Mouse (Mus musculus): Measurements from ENCODE around the gene Ccnb1. TPM values are rescaled to one million over a fixed set of nuclear protein-coding genes. Genes with fewer than 3 reads are reported as not detected.
A peak's percentile ranks its signal among the peaks of the same experiment; 100 is the strongest.

Ccnb1 gene
- polyA plus RNA-seq (2015; fragmentation: Nextera tagmentation; extraction: Ambion mirVana), result 163 and 171 TPM in 2 replicates

- ATAC-seq (ENCODE audit: insufficient number of reproducible peaks, low FRiP score, low TSS enrichment, low read depth), result peak; percentile 97
- under 1% methylated on average over 35 of the region's 35 CpGs for WGBS
- Histone ChIP-seq H3K4me1 (peaks cover 16% of the 10 kb centered on the region), H3K9ac (peak within 1 kb of the TSS; percentile 72), H3K4me2 (peak within 1 kb of the TSS; percentile 91), H3K4me3 (peak within 1 kb of the TSS; percentile 73), H3K27ac (peak within 1 kb of the TSS; percentile 50; the same call in 1 of the 2 replicates), H3K9me3 (no peaks in the 10 kb centered on the region), H3K36me3 (peaks cover 7% of the 10 kb centered on the region; the same call in 1 of the 2 replicates), H3K27me3 (no peaks in the 10 kb centered on the region)
Observed at GRCm38 (mm10) chr13:100786414-100786867, at the start of gene Ccnb1. Gene Ccnb1 (minus strand): TSS chr13:100786570.

- ATAC-seq (ENCODE audit: insufficient number of reproducible peaks, low FRiP score, low TSS enrichment, low read depth), result no peak
- Histone ChIP-seq H3K27ac (no peak overlapping the region), H3K4me3 (no peak overlapping the region), H3K27me3 (no peaks in the 10 kb centered on the region), H3K9me3 (no peaks in the 10 kb centered on the region), H3K4me2 (no peak overlapping the region), H3K9ac (no peak overlapping the region), H3K4me1 (peaks cover 17% of the 10 kb centered on the region), H3K36me3 (no peaks in the 10 kb centered on the region)
Observed at GRCm38 (mm10) chr13:100834777-100835176, 48.4 kb upstream of the Ccnb1 start.

GRCm38 (mm10) chr13:100833640-100834002 is 47.3 kb upstream of the Ccnb1 start:
- H3K36me3 ChIP-seq, result no peaks in the 10 kb centered on the region
- H3K9me3 ChIP-seq, result no peaks in the 10 kb centered on the region
- H3K4me3 ChIP-seq, result peak overlapping the region; percentile 81
- WGBS, result 56% methylated on average over 6 of the region's 6 CpGs
- peak overlapping the region; percentile 34 for H3K4me2 ChIP-seq
- no peak overlapping the region for H3K9ac ChIP-seq
- peaks cover 17% of the 10 kb centered on the region for H3K4me1 ChIP-seq
- ATAC-seq (ENCODE audit: insufficient number of reproducible peaks, low FRiP score, low TSS enrichment, low read depth), result no peak; the same call in 1 of the 2 replicates
- no peaks in the 10 kb centered on the region for H3K27me3 ChIP-seq
- no peak overlapping the region for H3K27ac ChIP-seq

GRCm38 (mm10) chr13:100832741-100833639 is 46.6 kb upstream of the Ccnb1 start, which contains the start of gene Slc30a5:
Gene Slc30a5 (minus strand): TSS chr13:100833427.
- Histone ChIP-seq H3K27me3 (no peaks in the 10 kb centered on the region), H3K4me2 (peak within 1 kb of the TSS; percentile 55), H3K9me3 (no peaks in the 10 kb centered on the region), H3K36me3 (peaks cover 3% of the 10 kb centered on the region; the same call in 1 of the 2 replicates), H3K4me1 (peaks cover 17% of the 10 kb centered on the region), H3K27ac (peak within 1 kb of the TSS; percentile 92), H3K9ac (peak within 1 kb of the TSS; percentile 92), H3K4me3 (peak within 1 kb of the TSS; percentile 81)
- WGBS, result under 1% methylated on average over 80 of the region's 94 CpGs
- peak; percentile 94 for ATAC-seq (ENCODE audit: insufficient number of reproducible peaks, low FRiP score, low TSS enrichment, low read depth)

GRCm38 (mm10) chr13:100832188-100832587 is 45.8 kb upstream of the Ccnb1 start:
- peak overlapping the region; percentile 92 for H3K27ac ChIP-seq
- H3K36me3 ChIP-seq, result peaks cover 9% of the 10 kb centered on the region
- 2% methylated on average over 8 of the region's 8 CpGs for WGBS
- no peaks in the 10 kb centered on the region for H3K9me3 ChIP-seq
- peaks cover 17% of the 10 kb centered on the region for H3K4me1 ChIP-seq
- no peak for ATAC-seq (ENCODE audit: insufficient number of reproducible peaks, low FRiP score, low TSS enrichment, low read depth)
- peak overlapping the region; percentile 92 for H3K9ac ChIP-seq
- no peaks in the 10 kb centered on the region for H3K27me3 ChIP-seq
- peak overlapping the region; percentile 55 for H3K4me2 ChIP-seq
- H3K4me3 ChIP-seq, result peak overlapping the region; percentile 81

GRCm38 (mm10) chr13:100831123-100831522 is 44.8 kb upstream of the Ccnb1 start:
- Histone ChIP-seq H3K36me3 (peaks cover 17% of the 10 kb centered on the region), H3K9ac (no peak overlapping the region), H3K4me3 (no peak overlapping the region), H3K27me3 (no peaks in the 10 kb centered on the region), H3K27ac (peak overlapping the region; percentile 47; the same call in 1 of the 2 replicates), H3K4me1 (peaks cover 17% of the 10 kb centered on the region), H3K4me2 (peak overlapping the region; percentile 55; the same call in 1 of the 2 replicates), H3K9me3 (no peaks in the 10 kb centered on the region)
- ATAC-seq (ENCODE audit: insufficient number of reproducible peaks, low FRiP score, low TSS enrichment, low read depth), result no peak
- 82% methylated on average over 6 of the region's 6 CpGs for WGBS

GRCm38 (mm10) chr13:100825627-100826410 is 39.4 kb upstream of the Ccnb1 start:
- Histone ChIP-seq H3K4me1 (peaks cover 4% of the 10 kb centered on the region; the same call in 1 of the 2 replicates), H3K36me3 (peaks cover 62% of the 10 kb centered on the region), H3K27me3 (no peaks in the 10 kb centered on the region), H3K9me3 (no peaks in the 10 kb centered on the region), H3K9ac (no peak overlapping the region), H3K4me3 (no peak overlapping the region), H3K4me2 (no peak overlapping the region), H3K27ac (no peak overlapping the region)
- ATAC-seq (ENCODE audit: insufficient number of reproducible peaks, low FRiP score, low TSS enrichment, low read depth), result no peak
- 88% methylated on average over 9 of the region's 9 CpGs for WGBS

GRCm38 (mm10) chr13:100824916-100825315 is 38.5 kb upstream of the Ccnb1 start:
- no peaks in the 10 kb centered on the region for H3K9me3 ChIP-seq
- H3K27ac ChIP-seq, result no peak overlapping the region
- H3K4me3 ChIP-seq, result no peak overlapping the region
- H3K9ac ChIP-seq, result no peak overlapping the region
- H3K27me3 ChIP-seq, result no peaks in the 10 kb centered on the region
- H3K4me1 ChIP-seq, result no peaks in the 10 kb centered on the region
- peaks cover 69% of the 10 kb centered on the region for H3K36me3 ChIP-seq
- WGBS, result 83% methylated on average over 3 of the region's 3 CpGs
- no peak overlapping the region for H3K4me2 ChIP-seq
- no peak for ATAC-seq (ENCODE audit: insufficient number of reproducible peaks, low FRiP score, low TSS enrichment, low read depth)

- no peak for ATAC-seq (ENCODE audit: insufficient number of reproducible peaks, low FRiP score, low TSS enrichment, low read depth)
- Histone ChIP-seq H3K36me3 (peaks cover 74% of the 10 kb centered on the region), H3K4me2 (no peak overlapping the region), H3K9ac (no peak overlapping the region), H3K9me3 (no peaks in the 10 kb centered on the region), H3K27me3 (no peaks in the 10 kb centered on the region), H3K4me3 (no peak overlapping the region), H3K4me1 (no peaks in the 10 kb centered on the region), H3K27ac (no peak overlapping the region)
- WGBS, result 83% methylated on average over 6 of the region's 6 CpGs
Observed at GRCm38 (mm10) chr13:100824306-100824705, 37.9 kb upstream of the Ccnb1 start.

- 90% methylated on average over 3 of the region's 3 CpGs for WGBS
- Histone ChIP-seq H3K9ac (no peak overlapping the region), H3K27me3 (no peaks in the 10 kb centered on the region), H3K4me3 (no peak overlapping the region), H3K27ac (no peak overlapping the region), H3K36me3 (peaks cover 77% of the 10 kb centered on the region), H3K4me1 (no peaks in the 10 kb centered on the region), H3K4me2 (no peak overlapping the region), H3K9me3 (no peaks in the 10 kb centered on the region)
- ATAC-seq (ENCODE audit: insufficient number of reproducible peaks, low FRiP score, low TSS enrichment, low read depth), result no peak
Observed at GRCm38 (mm10) chr13:100823863-100824262, 37.5 kb upstream of the Ccnb1 start.

- H3K4me3 ChIP-seq, result no peak overlapping the region
- peaks cover 75% of the 10 kb centered on the region for H3K36me3 ChIP-seq
- ATAC-seq (ENCODE audit: insufficient number of reproducible peaks, low FRiP score, low TSS enrichment, low read depth), result no peak
- WGBS, result 86% methylated on average over 6 of the region's 6 CpGs
- H3K27ac ChIP-seq, result no peak overlapping the region
- no peaks in the 10 kb centered on the region for H3K27me3 ChIP-seq
- H3K9me3 ChIP-seq, result no peaks in the 10 kb centered on the region
- H3K4me1 ChIP-seq, result no peaks in the 10 kb centered on the region
- no peak overlapping the region for H3K9ac ChIP-seq
- no peak overlapping the region for H3K4me2 ChIP-seq
Observed at GRCm38 (mm10) chr13:100814451-100814850, 28.1 kb upstream of the Ccnb1 start.
